Mouse (Mus musculus) embryo, embryonic 9.5 days (tissue): ENCODE data around the gene Il17d.

ENCODE experiments used
- DNase-seq: peaks from one replicate; pipeline ENCODE4 v3.0.0-alpha.2; 2017; ENCODE audit errors: extremely low spot score

The Il17d gene

GRCm38 (mm10) chr14:57524671-57525387 lies at the start of gene Il17d:
Gene Il17d, plus strand, starts transcription at chr14:57524777.
- DNase-seq, result peak; percentile 48

GRCm38 (mm10) chr14:57475057-57475456 lies 49.5 kb upstream of the Il17d start:
- no peak for DNase-seq

GRCm38 (mm10) chr14:57482262-57482661 lies 42.3 kb upstream of the Il17d start:
- no peak for DNase-seq

GRCm38 (mm10) chr14:57484183-57484582 lies 40.4 kb upstream of the Il17d start:
- DNase-seq, result no peak

- no peak for DNase-seq
These were observed 34.9 kb upstream of the Il17d start for GRCm38 (mm10) chr14:57489696-57490095.

GRCm38 (mm10) chr14:57493840-57494239 lies 30.7 kb upstream of the Il17d start:
- DNase-seq, result no peak

- no peak for DNase-seq
These were observed 20.8 kb upstream of the Il17d start for GRCm38 (mm10) chr14:57503729-57504128.

GRCm38 (mm10) chr14:57509554-57509953 lies 15.0 kb upstream of the Il17d start:
- no peak for DNase-seq

- DNase-seq, result no peak
These were observed 9.3 kb upstream of the Il17d start for GRCm38 (mm10) chr14:57515156-57515762.

- DNase-seq, result no peak
These were observed 7.6 kb upstream of the Il17d start for GRCm38 (mm10) chr14:57517001-57517400.

- DNase-seq, result no peak
These were observed 815 bp upstream of the Il17d start for GRCm38 (mm10) chr14:57523762-57524161.

GRCm38 (mm10) chr14:57525388-57526049 lies 942 bp downstream of the Il17d start:
- DNase-seq, result peak; percentile 86

GRCm38 (mm10) chr14:57526050-57526623 lies 1.6 kb downstream of the Il17d start:
- DNase-seq, result no peak

GRCm38 (mm10) chr14:57527122-57527521 lies 2.5 kb downstream of the Il17d start:
- DNase-seq, result no peak

GRCm38 (mm10) chr14:57527598-57527997 lies 3.0 kb downstream of the Il17d start:
- DNase-seq, result no peak

GRCm38 (mm10) chr14:57529086-57529785 lies 4.7 kb downstream of the Il17d start:
- no peak for DNase-seq

- DNase-seq, result no peak
These were observed 5.4 kb downstream of the Il17d start for GRCm38 (mm10) chr14:57529786-57530515.

- DNase-seq, result no peak
These were observed 8.0 kb downstream of the Il17d start for GRCm38 (mm10) chr14:57532577-57532976.

- DNase-seq, result peak; percentile 45
These were observed 8.6 kb downstream of the Il17d start for GRCm38 (mm10) chr14:57533214-57533613.

- DNase-seq, result no peak
These were observed 9.3 kb downstream of the Il17d start for GRCm38 (mm10) chr14:57533841-57534240.

- DNase-seq, result no peak
These were observed 9.8 kb downstream of the Il17d start for GRCm38 (mm10) chr14:57534346-57534745.
